Mouse (Mus musculus): Measurements from ENCODE around the gene Slc32a1.

Gene Slc32a1

GRCm38 (mm10) chr2:158655806-158656205 lies 45.2 kb downstream of the Slc32a1 start:
- DNase-seq (ENCODE audit: inconsistent age in 2 of 2, low spot score in 1 of 2) = no peak

DNA sequence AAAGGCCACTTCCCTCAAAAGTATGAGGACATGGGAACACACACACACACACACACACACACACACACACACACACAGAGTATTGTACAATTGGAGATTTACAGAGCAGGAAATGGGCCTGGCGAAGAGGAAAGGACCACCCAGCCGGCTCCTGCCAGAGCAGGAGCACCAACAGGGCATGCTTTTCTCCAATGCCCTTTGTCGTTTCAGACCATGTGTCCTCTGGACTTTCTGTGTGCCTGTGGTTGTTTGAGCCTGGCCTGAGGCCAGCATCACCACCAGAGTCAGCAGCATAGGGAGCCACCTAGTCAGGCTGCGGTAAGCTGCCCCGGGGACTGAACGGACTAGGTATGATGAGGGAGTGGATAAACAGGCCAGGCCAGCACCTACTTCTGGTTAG lies 48.3 kb downstream of the Slc32a1 start:
- DNase-seq (ENCODE audit: inconsistent age in 2 of 2, low spot score in 1 of 2) = peak in 1 of 2 experiments; percentile 74

- DNase-seq (ENCODE audit: inconsistent age in 2 of 2, low spot score in 1 of 2) = peak; percentile 53 to 78
These were observed 48.8 kb downstream of the Slc32a1 start for GRCm38 (mm10) chr2:158659346-158659745.

DNA sequence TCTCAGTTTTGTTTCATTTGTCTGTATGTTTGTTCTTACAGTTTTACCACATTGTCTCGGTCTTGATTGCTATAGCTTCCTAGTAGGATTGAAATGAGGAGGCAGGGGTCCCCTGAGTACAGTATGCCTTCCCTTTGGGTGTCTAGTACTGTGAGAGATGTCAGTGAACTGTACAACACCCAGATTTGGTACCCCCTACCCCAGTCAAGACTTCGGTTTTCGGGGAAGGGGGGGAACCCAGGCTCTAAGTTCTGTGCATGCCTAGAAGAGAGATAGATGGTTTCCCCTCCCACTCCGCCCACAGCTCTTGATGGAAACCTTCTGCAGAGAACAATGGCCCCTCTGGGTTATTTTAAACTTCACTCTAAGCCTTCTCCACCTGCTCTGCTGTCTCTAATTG lies 54.5 kb downstream of the Slc32a1 start, which contains the start of gene Ppp1r16b:
TSS of gene Ppp1r16b (plus strand) at position 301 of the 400 bp plus-strand sequence.
- no peak for DNase-seq (ENCODE audit: inconsistent age in 2 of 2, low spot score in 1 of 2)

All from adrenal gland, adult (tissue).